Mouse (Mus musculus) ES-E14 (cell line): ENCODE measurements around the gene Slc22a7.

Experiments used
- HCFC1 ChIP-seq: IDR thresholded peaks from 2 replicates; pipeline ENCODE4 v1.6.1; 2012; ENCODE audit warnings: low read length, inconsistent platforms, borderline replicate concordance; ENCODE audit not compliant: insufficient read depth
- MAFK ChIP-seq: IDR thresholded peaks from 2 replicates; pipeline ENCODE4 v1.6.1; 2014; ENCODE audit warnings: mild to moderate bottlenecking, low read depth, low read length, inconsistent platforms; ENCODE audit not compliant: insufficient read depth
- ZC3H11A ChIP-seq: IDR thresholded peaks from 2 replicates; pipeline ENCODE4 v1.6.1; 2012; ENCODE audit warnings: low read depth, mild to moderate bottlenecking, inconsistent platforms, low read length, borderline replicate concordance

GRCm38 (mm10) chr17:46453970-46454411 lies 15.7 kb upstream of the Slc22a7 start:
- TF ChIP-seq MAFK (no peak), ZC3H11A (no peak), HCFC1 (no peak)
